Mouse (Mus musculus): Measurements from ENCODE around the gene Gm45521.

Gm45521 gene

DNA sequence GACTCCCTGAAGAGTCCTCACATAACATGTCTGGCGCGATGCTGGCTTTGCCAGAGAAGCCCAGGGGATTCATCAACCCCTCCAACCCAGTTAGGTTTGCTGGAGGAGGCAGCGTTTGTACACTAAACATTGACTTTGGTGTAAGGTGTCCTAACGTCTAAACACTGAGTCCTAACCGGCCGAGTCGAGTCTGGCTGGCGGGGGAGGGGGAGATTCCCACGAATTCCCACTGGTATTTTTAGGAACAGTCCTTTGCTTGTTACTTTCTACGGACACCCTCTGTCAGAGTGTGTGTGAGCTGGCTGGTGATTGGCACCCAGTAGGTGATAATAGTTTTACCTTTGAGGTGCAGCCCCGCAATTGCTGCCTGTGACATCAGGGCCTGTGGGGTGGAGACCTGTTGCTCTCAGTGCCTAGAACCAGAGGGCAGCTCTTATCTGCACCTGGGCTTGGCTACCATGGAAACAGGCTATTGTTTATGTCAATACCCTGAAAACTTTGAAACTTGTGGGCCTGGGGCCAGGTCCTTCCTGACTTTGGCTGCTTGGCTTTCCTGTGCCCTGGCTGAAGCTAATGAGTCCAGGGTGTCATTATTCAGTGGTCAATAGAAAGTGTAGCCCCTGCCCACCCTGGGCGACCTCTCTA lies 4.4 kb upstream of the Gm45521 start:
- peak; percentile 82 for DNase-seq (ENCODE audit: inconsistent ontology term)

- DNase-seq (ENCODE audit: inconsistent ontology term) = peak; percentile 90
Measured at GRCm38 (mm10) chr14:7954071-7954471, 3.0 kb upstream of the Gm45521 start.

- DNase-seq (ENCODE audit: inconsistent ontology term) = no peak
Measured at GRCm38 (mm10) chr14:7956427-7956826, 661 bp upstream of the Gm45521 start.

GRCm38 (mm10) chr14:7960616-7961015 lies 3.5 kb downstream of the Gm45521 start:
- no peak for DNase-seq (ENCODE audit: inconsistent ontology term)

DNA sequence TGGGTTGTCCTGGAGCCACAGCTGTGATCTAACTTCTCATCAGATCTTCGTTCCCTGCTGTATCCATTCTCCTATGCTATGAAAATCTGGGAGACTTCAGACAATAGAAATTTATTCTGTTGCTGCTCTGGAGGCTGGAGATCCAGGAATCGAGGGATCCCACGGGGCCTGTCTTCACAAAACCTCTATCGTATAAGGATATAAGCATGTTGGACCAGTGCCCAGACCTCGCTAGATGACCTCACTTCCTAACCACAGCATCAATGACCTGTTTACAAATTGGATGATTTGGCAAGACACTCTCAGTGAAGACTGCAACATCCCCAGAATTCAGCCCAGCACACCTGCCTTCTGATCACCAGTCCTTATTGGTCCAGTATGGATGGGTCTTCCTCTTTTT lies 4.6 kb downstream of the Gm45521 start:
- peak; percentile 72 for DNase-seq (ENCODE audit: inconsistent ontology term)

GRCm38 (mm10) chr14:7962626-7963025 lies 5.5 kb downstream of the Gm45521 start:
- DNase-seq (ENCODE audit: inconsistent ontology term) = no peak

GRCm38 (mm10) chr14:7963160-7963559 lies 6.1 kb downstream of the Gm45521 start:
- no peak for DNase-seq (ENCODE audit: inconsistent ontology term)

GRCm38 (mm10) chr14:7964219-7964889 lies 7.3 kb downstream of the Gm45521 start:
- DNase-seq (ENCODE audit: inconsistent ontology term) = peak; percentile 53

DNA sequence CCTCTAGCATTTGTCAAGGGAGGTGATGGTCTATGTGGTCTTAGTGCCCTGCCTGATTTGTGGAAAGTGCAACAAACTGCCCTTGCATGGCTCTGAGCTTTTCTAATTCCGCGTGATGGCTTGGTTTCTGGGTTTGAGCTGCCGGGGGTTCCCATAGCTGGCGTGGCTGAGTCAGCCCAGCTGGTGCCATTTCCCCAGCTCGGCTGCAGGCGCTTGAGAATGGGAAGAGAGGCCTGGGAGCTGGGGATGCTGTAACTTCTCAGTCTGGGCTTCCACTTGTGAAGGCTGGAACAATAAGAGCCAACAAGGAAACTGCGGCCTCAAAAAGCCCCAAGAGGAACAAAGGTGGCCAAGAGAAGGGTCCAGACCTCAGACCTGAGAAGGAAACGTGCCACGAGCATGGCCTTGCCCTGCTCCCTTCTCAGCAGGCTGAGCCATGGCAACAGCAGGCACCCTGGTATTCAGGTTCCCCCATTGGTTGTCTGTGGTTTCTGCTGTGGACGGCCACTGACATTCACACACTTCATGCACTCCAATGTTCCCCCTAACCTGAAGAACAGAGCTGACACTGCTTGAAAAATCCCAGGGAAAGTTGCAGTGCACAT lies 14.9 kb downstream of the Gm45521 start:
- DNase-seq (ENCODE audit: inconsistent ontology term) = no peak

DNA sequence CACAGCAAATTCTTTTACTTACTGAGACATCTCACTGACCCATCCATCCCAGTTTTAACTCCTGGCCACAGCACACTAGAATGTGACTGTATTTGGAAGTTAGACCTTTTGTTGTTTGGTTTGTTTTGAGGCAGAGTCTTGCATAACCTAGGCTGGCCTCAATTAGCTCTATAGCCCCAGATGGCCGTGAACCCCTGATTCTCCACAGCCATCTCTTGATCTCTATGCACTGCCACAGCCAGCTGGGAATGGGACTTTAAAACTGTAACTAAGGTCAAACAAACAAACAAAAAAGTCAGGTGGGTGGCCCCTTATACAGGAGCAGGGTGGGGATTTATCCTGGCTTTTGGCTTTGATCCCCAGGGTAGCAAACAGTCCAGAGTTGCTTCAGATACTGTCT lies 17.6 kb downstream of the Gm45521 start:
- DNase-seq (ENCODE audit: inconsistent ontology term) = no peak

GRCm38 (mm10) chr14:7975177-7975576 lies 18.1 kb downstream of the Gm45521 start:
- DNase-seq (ENCODE audit: inconsistent ontology term) = no peak

DNA sequence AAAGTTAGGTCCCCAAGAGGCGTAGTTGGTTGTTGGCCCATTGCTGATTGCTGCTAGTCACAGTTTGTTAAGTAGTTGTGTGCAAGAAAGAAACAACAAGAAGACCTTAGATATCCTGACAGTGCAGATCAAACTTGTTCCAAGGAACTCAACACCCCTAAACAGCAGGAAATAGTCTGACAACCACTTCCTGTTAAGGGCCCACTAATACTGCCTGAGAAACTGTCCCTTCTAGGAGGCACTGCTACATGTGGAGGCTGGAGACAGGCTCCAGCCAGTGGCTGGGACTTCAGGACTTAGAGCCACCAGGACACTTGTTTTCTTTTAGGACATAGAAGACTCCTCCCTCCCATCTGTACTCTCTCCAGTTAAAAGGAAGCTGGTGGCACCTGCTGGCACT lies 20.4 kb downstream of the Gm45521 start:
- DNase-seq (ENCODE audit: inconsistent ontology term) = no peak

DNA sequence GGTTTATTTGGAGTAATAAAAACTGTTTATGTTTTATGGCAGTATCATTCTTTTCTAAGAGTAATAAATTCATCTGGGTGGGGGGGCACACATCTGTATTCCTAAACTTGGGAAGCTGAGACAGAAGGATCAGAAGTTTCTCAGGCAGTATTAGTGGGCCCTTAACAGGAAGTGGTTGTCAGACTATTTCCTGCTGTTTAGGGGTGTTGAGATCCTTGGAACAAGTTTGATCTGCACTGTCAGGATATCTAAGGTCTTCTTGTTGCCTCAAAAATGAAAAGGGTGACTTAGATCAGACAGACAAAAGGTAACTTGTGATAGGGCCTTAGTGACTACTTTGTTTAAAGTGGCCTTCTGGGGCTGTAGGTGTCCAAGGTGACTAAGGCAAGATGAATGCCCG lies 21.1 kb downstream of the Gm45521 start:
- DNase-seq (ENCODE audit: inconsistent ontology term) = no peak

GRCm38 (mm10) chr14:7981226-7981625 lies 24.1 kb downstream of the Gm45521 start:
- DNase-seq (ENCODE audit: inconsistent ontology term) = no peak

GRCm38 (mm10) chr14:7986913-7987312 lies 29.8 kb downstream of the Gm45521 start:
- no peak for DNase-seq (ENCODE audit: inconsistent ontology term)

- DNase-seq (ENCODE audit: inconsistent ontology term) = no peak
Measured at GRCm38 (mm10) chr14:7989371-7989770, 32.3 kb downstream of the Gm45521 start.

DNA sequence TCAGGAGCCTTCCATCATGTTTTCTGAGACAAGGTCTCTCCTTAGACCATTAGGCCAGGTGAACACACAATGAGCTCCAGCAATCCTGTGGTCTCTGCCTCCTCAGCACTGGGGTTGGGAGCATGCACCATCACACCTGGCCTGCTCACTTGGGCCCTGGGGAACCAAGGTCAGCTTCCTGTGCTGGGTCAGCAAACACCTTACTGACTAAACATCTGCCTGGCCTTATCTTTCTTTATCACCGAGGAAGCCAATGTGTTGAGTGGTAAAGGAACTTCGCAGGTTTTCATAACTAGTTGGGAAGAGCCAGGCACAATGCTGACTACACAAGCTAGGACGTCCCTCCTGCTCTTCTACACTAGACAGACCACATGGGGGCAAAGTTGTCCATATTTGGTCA lies 32.9 kb downstream of the Gm45521 start:
- no peak for DNase-seq (ENCODE audit: inconsistent ontology term)

- no peak for DNase-seq (ENCODE audit: inconsistent ontology term)
Measured at GRCm38 (mm10) chr14:7991108-7991776, 34.2 kb downstream of the Gm45521 start.

DNA sequence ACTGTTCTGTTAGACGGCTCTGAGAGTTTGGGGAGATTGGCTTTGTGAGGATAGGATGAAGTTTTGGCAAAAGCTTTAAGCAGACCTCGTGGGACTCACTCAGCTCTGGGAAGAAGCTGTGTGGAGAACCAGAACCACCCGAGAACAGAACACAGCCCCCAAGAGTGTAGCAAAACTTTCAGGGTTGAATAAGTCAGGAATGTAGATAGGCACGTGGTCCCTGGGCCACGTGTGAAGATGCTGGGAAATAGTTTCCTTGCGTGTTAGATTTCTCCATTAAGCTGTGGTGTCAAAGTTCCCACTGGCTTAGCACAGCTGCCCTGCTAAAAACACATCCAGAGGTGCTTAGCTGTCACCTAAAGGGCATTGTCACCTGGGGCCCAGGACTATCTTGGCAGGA lies 35.1 kb downstream of the Gm45521 start:
- no peak for DNase-seq (ENCODE audit: inconsistent ontology term)

DNA sequence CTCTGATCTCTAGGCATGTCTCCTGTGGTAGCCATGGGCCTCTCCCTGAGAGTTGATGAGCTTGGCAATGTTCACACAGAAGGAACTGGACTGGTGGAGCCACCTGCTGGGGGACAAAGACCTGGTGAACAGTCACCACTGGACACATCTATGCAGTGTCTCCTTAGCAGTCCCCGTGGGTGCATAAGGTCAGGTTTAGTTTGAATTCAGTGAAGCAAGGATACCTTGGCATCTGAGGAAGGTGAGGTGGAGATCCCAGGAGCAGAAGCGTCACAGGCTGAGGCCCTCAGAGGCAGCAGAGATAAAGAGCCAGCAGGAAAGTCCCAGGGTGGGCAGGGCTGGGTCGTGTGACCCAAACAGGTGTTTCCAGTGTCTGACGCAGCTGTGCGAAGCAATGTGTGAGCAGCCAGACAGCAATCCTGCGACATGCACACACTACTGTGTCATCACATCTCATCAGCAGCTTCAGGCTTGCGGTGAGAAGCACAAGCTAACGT lies 37.2 kb downstream of the Gm45521 start, which contains the start of gene Dnase1l3:
Gene Dnase1l3, minus strand, starts transcription at position 303 of the 497 bp plus-strand sequence.
- no peak for DNase-seq (ENCODE audit: inconsistent ontology term)

GRCm38 (mm10) chr14:7997255-7997696 lies 40.2 kb downstream of the Gm45521 start:
- DNase-seq (ENCODE audit: inconsistent ontology term) = peak; percentile 83

DNA sequence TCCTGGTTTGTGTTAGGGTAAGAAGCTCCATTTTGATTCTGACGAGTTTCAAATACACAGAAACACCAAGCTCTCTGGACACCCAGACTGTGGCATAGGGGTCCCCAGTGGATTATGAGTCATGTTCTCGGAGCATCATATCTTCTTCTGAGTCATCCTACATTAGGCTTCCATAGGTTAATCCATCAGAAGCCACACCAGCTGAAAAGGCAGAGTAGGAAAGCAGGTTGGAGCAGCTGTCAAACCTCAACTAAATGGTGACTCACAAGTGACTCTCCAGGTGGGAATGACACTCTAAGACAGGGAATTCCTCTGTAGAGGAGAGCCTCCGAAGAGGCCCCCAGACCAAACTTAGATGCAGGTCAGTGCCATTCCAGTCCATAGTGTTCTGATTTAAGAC lies 41.9 kb downstream of the Gm45521 start:
- DNase-seq (ENCODE audit: inconsistent ontology term) = no peak

Measured in Muller cell, postnatal 12 days (primary cell).